Mouse (Mus musculus) CH12.LX (cell line): ENCODE data around the gene Trp63. TPM values are rescaled to one million over a fixed set of nuclear protein-coding genes. Genes with fewer than 3 reads are reported as not detected.

Source experiments
- DNase-seq: peaks from one replicate; pipeline ENCODE4 v3.0.0-alpha.2; 2013; ENCODE audit errors: extremely low read depth
- H3K27ac ChIP-seq: 2 replicates; pipeline ENCODE4 v1.5.1; 2012; ENCODE audit warnings: low read depth, mild to moderate bottlenecking, control low read depth, moderate library complexity; ENCODE audit not compliant: insufficient read depth
- H3K27me3 ChIP-seq: replicated peaks from 2 replicates; pipeline ENCODE3; 2012; ENCODE audit warnings: inconsistent platforms
- H3K36me3 ChIP-seq, 2 experiments: replicated peaks in 1 of 2; 2 replicates each; pipeline versions ENCODE3 to v1.6.1; 2012; ENCODE audit warnings: inconsistent platforms in 1 of 2, low read length in 1 of 2, mild to moderate bottlenecking in 1 of 2, mixed read lengths in 1 of 2, moderate library complexity in 1 of 2; ENCODE audit not compliant: control insufficient read depth in 1 of 2, insufficient read depth in 1 of 2
- H3K4me1 ChIP-seq, 2 experiments: 2 replicates each; pipeline ENCODE4 v1.6.1; 2012; ENCODE audit warnings: inconsistent platforms in 1 of 2, moderate library complexity in 1 of 2; ENCODE audit not compliant: insufficient read depth in 2 of 2, control insufficient read depth in 1 of 2
- H3K4me2 ChIP-seq: 2 replicates; pipeline ENCODE4 v1.6.1; 2012; ENCODE audit warnings: low read depth, mild to moderate bottlenecking, control low read depth; ENCODE audit not compliant: poor library complexity, insufficient read depth, severe bottlenecking
- H3K4me3 ChIP-seq, 3 experiments: fragments of 150-350 bp in 1 of 3; sonication (generic) in 1 of 3; replicated peaks in 1 of 3; 2 replicates each; pipeline versions ENCODE3 to v1.5.1; 2011 to 2012; ENCODE audit warnings: low read depth in 2 of 3, low read length in 2 of 3, mild to moderate bottlenecking in 2 of 3, moderate library complexity in 2 of 3, control low read depth in 1 of 3, improper control_type of control experiment in 1 of 3, inconsistent platforms in 1 of 3, mixed read lengths in 1 of 3; ENCODE audit not compliant: poor library complexity in 1 of 3
- H3K79me2 ChIP-seq: replicated peaks from 2 replicates; pipeline ENCODE4 v1.6.1; 2012; ENCODE audit warnings: mild to moderate bottlenecking, moderate library complexity; ENCODE audit not compliant: control insufficient read depth, poor library complexity, insufficient read depth, severe bottlenecking; ENCODE audit errors: extremely low read depth
- H3K9ac ChIP-seq: 2 replicates; pipeline ENCODE4 v1.6.1; 2012; ENCODE audit warnings: low read depth, mild to moderate bottlenecking, control low read depth, moderate library complexity; ENCODE audit not compliant: insufficient read depth
- H3K9me3 ChIP-seq: replicated peaks from 2 replicates; pipeline ENCODE3; 2012; ENCODE audit warnings: low read length, inconsistent platforms, mixed read lengths
- BHLHE40 ChIP-seq: IDR thresholded peaks from 2 replicates; pipeline ENCODE4 v1.6.1; 2011; ENCODE audit warnings: mild to moderate bottlenecking, low read depth, low read length, improper control_type of control experiment
- CHD1 ChIP-seq: IDR thresholded peaks from 2 replicates; pipeline ENCODE4 v1.6.1; 2012; ENCODE audit warnings: low read depth, low read length, improper control_type of control experiment, inconsistent platforms
- CHD2 ChIP-seq: IDR thresholded peaks from 2 replicates; pipeline ENCODE4 v1.6.1; 2011; ENCODE audit warnings: low read length, improper control_type of control experiment
- CTCF ChIP-seq, 2 experiments: IDR thresholded peaks in 1 of 2; conservative IDR thresholded peaks in 1 of 2; 2 replicates each; pipeline ENCODE4 v1.5.1; 2011 to 2012; ENCODE audit warnings: low read depth in 2 of 2, low read length in 2 of 2, improper control_type of control experiment in 1 of 2, inconsistent platforms in 1 of 2, mild to moderate bottlenecking in 1 of 2, moderate library complexity in 1 of 2
- E2F4 ChIP-seq: IDR thresholded peaks from 2 replicates; pipeline ENCODE4 v1.6.1; 2011; ENCODE audit warnings: low read depth, low read length, improper control_type of control experiment; ENCODE audit not compliant: insufficient replicate concordance
- ELF1 ChIP-seq: IDR thresholded peaks from 2 replicates; pipeline ENCODE4 v1.6.1; 2014; ENCODE audit warnings: low read depth, mild to moderate bottlenecking, inconsistent platforms, low read length, improper control_type of control experiment
- EP300 ChIP-seq: IDR thresholded peaks from 2 replicates; pipeline ENCODE4 v1.6.1; 2011; ENCODE audit warnings: low read length, improper control_type of control experiment
- ETS1 ChIP-seq: conservative IDR thresholded peaks from 2 replicates; pipeline ENCODE4 v1.6.1; 2012; ENCODE audit warnings: low read depth, mild to moderate bottlenecking, inconsistent platforms, low read length, improper control_type of control experiment, moderate library complexity
- GABPA ChIP-seq: IDR thresholded peaks from 2 replicates; pipeline ENCODE4 v1.6.1; 2012; ENCODE audit warnings: low read depth, low read length, improper control_type of control experiment, inconsistent platforms; ENCODE audit not compliant: insufficient replicate concordance
- HCFC1 ChIP-seq: IDR thresholded peaks from 2 replicates; pipeline ENCODE4 v1.6.1; 2012; ENCODE audit warnings: low read depth, mild to moderate bottlenecking, inconsistent platforms, low read length, improper control_type of control experiment
- IRF4 ChIP-seq: IDR thresholded peaks from 2 replicates; pipeline ENCODE4 v1.6.1; 2014; ENCODE audit warnings: low read depth, mild to moderate bottlenecking, inconsistent platforms, low read length, improper control_type of control experiment
- JUN ChIP-seq: IDR thresholded peaks from 2 replicates; pipeline ENCODE4 v1.6.1; 2011; ENCODE audit warnings: low read depth, mild to moderate bottlenecking, low read length, improper control_type of control experiment, moderate library complexity; ENCODE audit not compliant: insufficient read depth
- JUND ChIP-seq: conservative IDR thresholded peaks from 2 replicates; pipeline ENCODE4 v1.6.1; 2011; ENCODE audit warnings: low read depth, low read length, improper control_type of control experiment
- KAT2A ChIP-seq: IDR thresholded peaks from 2 replicates; pipeline ENCODE4 v1.6.1; 2012; ENCODE audit warnings: low read length, improper control_type of control experiment, inconsistent platforms; ENCODE audit not compliant: insufficient replicate concordance
- MAFK ChIP-seq: IDR thresholded peaks from 2 replicates; pipeline ENCODE4 v1.6.1; 2011; ENCODE audit warnings: low read length, improper control_type of control experiment; ENCODE audit not compliant: insufficient replicate concordance
- MAX ChIP-seq: IDR thresholded peaks from 2 replicates; pipeline ENCODE4 v1.6.1; 2011; ENCODE audit warnings: low read length, improper control_type of control experiment
- MAZ ChIP-seq: IDR thresholded peaks from 2 replicates; pipeline ENCODE4 v1.6.1; 2012; ENCODE audit warnings: low read depth, mild to moderate bottlenecking, inconsistent platforms, low read length, improper control_type of control experiment, moderate library complexity
- MEF2A ChIP-seq: IDR thresholded peaks from 2 replicates; pipeline ENCODE4 v1.6.1; 2014; ENCODE audit warnings: low read depth, mild to moderate bottlenecking, inconsistent platforms, low read length, improper control_type of control experiment, borderline replicate concordance
- MXI1 ChIP-seq: IDR thresholded peaks from 2 replicates; pipeline ENCODE4 v1.6.1; 2011; ENCODE audit warnings: mild to moderate bottlenecking, low read depth, low read length, improper control_type of control experiment
- MYC ChIP-seq: IDR thresholded peaks from 2 replicates; pipeline ENCODE4 v1.6.1; 2011; ENCODE audit warnings: low read depth, mild to moderate bottlenecking, improper control_type of control experiment, low read length
- NELFE ChIP-seq: IDR thresholded peaks from 2 replicates; pipeline ENCODE4 v1.6.1; 2011; ENCODE audit warnings: low read depth, low read length, improper control_type of control experiment
- NRF1 ChIP-seq: IDR thresholded peaks from 2 replicates; pipeline ENCODE4 v1.6.1; 2014; ENCODE audit warnings: low read depth, mild to moderate bottlenecking, inconsistent platforms, low read length, improper control_type of control experiment, moderate library complexity
- PAX5 ChIP-seq: IDR thresholded peaks from 2 replicates; pipeline ENCODE4 v1.6.1; 2012; ENCODE audit warnings: low read length, inconsistent platforms, mixed read lengths
- POLR2A ChIP-seq: IDR thresholded peaks from 2 replicates; pipeline ENCODE4 v1.6.1; 2011; ENCODE audit warnings: low read depth, mild to moderate bottlenecking, improper control_type of control experiment, low read length
- POLR2AphosphoS2 ChIP-seq: IDR thresholded peaks from 2 replicates; pipeline ENCODE4 v1.6.1; 2011; ENCODE audit warnings: low read depth, low read length, improper control_type of control experiment
- RAD21 ChIP-seq: IDR thresholded peaks from 2 replicates; pipeline ENCODE4 v1.6.1; 2011; ENCODE audit warnings: low read depth, mild to moderate bottlenecking, low read length, improper control_type of control experiment, moderate library complexity
- RCOR1 ChIP-seq: conservative IDR thresholded peaks from 2 replicates; pipeline ENCODE4 v1.6.1; 2012; ENCODE audit warnings: low read depth, mild to moderate bottlenecking, inconsistent platforms, low read length, improper control_type of control experiment
- SIN3A ChIP-seq: IDR thresholded peaks from 2 replicates; pipeline ENCODE4 v1.6.1; 2012; ENCODE audit warnings: low read length, improper control_type of control experiment, inconsistent platforms
- SMC3 ChIP-seq: IDR thresholded peaks from 2 replicates; pipeline ENCODE4 v1.6.1; 2011; ENCODE audit warnings: low read depth, low read length, improper control_type of control experiment
- TBP ChIP-seq: conservative IDR thresholded peaks from 2 replicates; pipeline ENCODE4 v1.6.1; 2011; ENCODE audit warnings: low read depth, low read length, improper control_type of control experiment
- TCF12 ChIP-seq: IDR thresholded peaks from 2 replicates; pipeline ENCODE4 v1.6.1; 2014; ENCODE audit warnings: low read depth, mild to moderate bottlenecking, inconsistent platforms, low read length, improper control_type of control experiment
- UBTF ChIP-seq: IDR thresholded peaks from 2 replicates; pipeline ENCODE4 v1.6.1; 2012; ENCODE audit warnings: low read depth, mild to moderate bottlenecking, inconsistent platforms, low read length, improper control_type of control experiment, moderate library complexity
- USF1 ChIP-seq: IDR thresholded peaks from 2 replicates; pipeline ENCODE4 v1.6.1; 2014; ENCODE audit warnings: low read depth, mild to moderate bottlenecking, inconsistent platforms, low read length, improper control_type of control experiment
- USF2 ChIP-seq: conservative IDR thresholded peaks from 2 replicates; pipeline ENCODE4 v1.6.1; 2011; ENCODE audit warnings: low read depth, low read length, improper control_type of control experiment
- ZC3H11A ChIP-seq: IDR thresholded peaks from 2 replicates; pipeline ENCODE4 v1.6.1; 2012; ENCODE audit warnings: low read depth, mild to moderate bottlenecking, inconsistent platforms, low read length, improper control_type of control experiment
- ZKSCAN1 ChIP-seq: IDR thresholded peaks from 2 replicates; pipeline ENCODE4 v1.6.1; 2012; ENCODE audit warnings: low read depth, inconsistent platforms, low read length, improper control_type of control experiment, borderline replicate concordance
- ZMIZ1 ChIP-seq: IDR thresholded peaks from 2 replicates; pipeline ENCODE4 v1.6.1; 2012; ENCODE audit warnings: low read depth, mild to moderate bottlenecking, inconsistent platforms, low read length, improper control_type of control experiment
- ZNF384 ChIP-seq: IDR thresholded peaks from 2 replicates; pipeline ENCODE4 v1.6.1; 2012; ENCODE audit warnings: low read depth, low read length, improper control_type of control experiment, inconsistent platforms
- dilution Hi-C: fragments of 300-500 bp; cut with MboI; formaldehyde crosslinking; loops from 2 replicates; pipeline ENCODE4 v1.14.3; 2020; ENCODE audit warnings: low sequenced_read_pairs; ENCODE audit not compliant: extremely low pct_unique_long_range_greater_than_20kb, extremely low pct_ligation_motif_present
- in situ Hi-C: fragments of 300-500 bp; cut with MboI; formaldehyde crosslinking; loops from 3 replicates; pipeline ENCODE4 v1.14.3; 2019; ENCODE audit warnings: low sequenced_read_pairs, low pct_ligation_motif_present, low pct_unique_long_range_greater_than_20kb, mixed read lengths
- polyA plus RNA-seq: library from polyadenylated mRNA; unstranded; fragments of >175 nt; gene quantifications from 2 replicates; pipeline ENCODE4 v1.2.1, GENCODE M21; 2012; ENCODE audit warnings: low read depth; ENCODE audit not compliant: insufficient read length
- total RNA-seq, 2 experiments: library from RNA; depleted of rRNA; stranded (reverse); fragments of 300-350 nt in 1 of 2; fragments of >200 nt in 1 of 2; gene quantifications; 2 replicates each; pipeline ENCODE4 v1.2.3; 2012 to 2014

The Trp63 gene
- total and polyA plus RNA-seq, 3 experiments = 10.5 to 28.0 (median 20.6) TPM

DNA sequence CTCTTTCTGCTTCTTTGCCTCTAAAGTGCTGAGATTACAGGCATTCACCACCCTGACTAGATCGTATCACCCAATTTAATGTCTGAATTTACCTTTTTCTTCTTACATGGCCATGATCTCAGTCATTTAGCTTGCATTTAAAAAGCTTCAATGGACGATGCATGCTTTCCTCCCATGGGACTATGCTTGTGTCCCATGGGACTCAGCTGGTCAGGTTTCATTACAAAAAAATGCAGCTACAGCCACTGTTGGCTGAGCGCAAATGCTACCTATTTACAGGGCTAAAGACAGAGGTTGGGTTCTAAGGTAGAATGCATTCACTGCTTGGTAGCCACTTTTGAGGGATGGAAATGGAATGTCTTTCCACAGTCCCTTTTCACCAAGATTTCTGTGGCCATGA lies 32.2 kb downstream of the Trp63 start:
- dilution Hi-C loops = no loop called here

DNA sequence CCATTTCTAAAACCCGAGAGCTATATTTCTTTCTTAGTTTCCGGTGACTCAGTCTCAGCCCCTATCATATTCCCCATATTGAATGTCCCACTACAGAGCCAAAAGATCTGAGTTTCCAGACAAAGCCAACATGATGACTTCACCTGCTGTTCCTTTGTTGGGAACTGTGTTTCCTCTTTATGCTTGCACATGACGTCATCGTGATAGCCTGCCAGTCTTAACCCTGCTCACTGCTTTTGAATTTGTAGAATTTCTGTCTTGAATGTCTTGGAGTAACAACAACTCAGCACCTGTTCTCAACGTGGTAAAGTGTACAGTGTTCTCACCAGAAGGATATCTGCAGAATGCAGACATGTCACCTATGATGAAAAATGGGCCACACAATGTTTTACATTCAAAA lies 39.6 kb downstream of the Trp63 start:
- dilution Hi-C loops (no loop called here), in situ Hi-C loops (no loop called here)
- Histone ChIP-seq H3K9ac (no peak overlapping the region), H3K36me3 (peaks cover 9 to 45% of the 10 kb centered on the region in 2 experiments), H3K4me3 (no peak overlapping the region), H3K4me2 (no peak overlapping the region), H3K79me2 (peaks cover 5% of the 10 kb centered on the region), H3K27ac (no peak overlapping the region), H3K4me1 (no peaks in the 10 kb centered on the region), H3K9me3 (no peaks in the 10 kb centered on the region), H3K27me3 (no peaks in the 10 kb centered on the region)
- no peak for DNase-seq
- TF ChIP-seq ETS1 = no peak
- TF ChIP-seq USF1 = no peak
- no peak for TF ChIP-seq IRF4
- no peak for TF ChIP-seq NELFE
- no peak for TF ChIP-seq JUN
- no peak for TF ChIP-seq ZC3H11A
- TF ChIP-seq TBP = no peak
- no peak for TF ChIP-seq HCFC1
- TF ChIP-seq CHD1 = no peak
- no peak for TF ChIP-seq RAD21
- TF ChIP-seq UBTF = no peak
- no peak for TF ChIP-seq GABPA
- TF ChIP-seq ELF1 = no peak
- no peak for TF ChIP-seq MAZ
- no peak for TF ChIP-seq PAX5
- no peak for TF ChIP-seq ZKSCAN1
- no peak for TF ChIP-seq CHD2
- no peak for TF ChIP-seq ZMIZ1

More for the DNA sequence above, 32.2 kb downstream of the Trp63 start:
- Histone ChIP-seq H3K9me3 (no peaks in the 10 kb centered on the region), H3K4me3 (no peak overlapping the region), H3K27ac (no peak overlapping the region), H3K4me1 (peaks cover 10 to 33% of the 10 kb centered on the region in 2 experiments), H3K27me3 (no peaks in the 10 kb centered on the region), H3K9ac (no peak overlapping the region), H3K79me2 (peaks cover 29% of the 10 kb centered on the region), H3K4me2 (peak overlapping the region; percentile 50), H3K36me3 (peaks cover 0 to 13% of the 10 kb centered on the region in 2 experiments)
- peak; percentile 61 for TF ChIP-seq IRF4
- no peak for TF ChIP-seq ZC3H11A
- peak; percentile 95 for TF ChIP-seq ZNF384
- no peak for TF ChIP-seq NRF1
- TF ChIP-seq MAX = no peak; the same call in 1 of the 2 replicates
- TF ChIP-seq KAT2A = peak; percentile 90
- no peak for TF ChIP-seq CTCF (conservative IDR thresholded peaks at IDR 0.05 in 1 of 2, IDR thresholded peaks at IDR 0.05 in 1 of 2; ENCODE audit: low read depth in 2 of 2, low read length in 2 of 2)
- TF ChIP-seq SIN3A = peak; percentile 65
- no peak for TF ChIP-seq UBTF
- TF ChIP-seq JUND = no peak
- TF ChIP-seq HCFC1 = no peak
- no peak for TF ChIP-seq CHD1
- TF ChIP-seq BHLHE40 = peak; percentile 51
- TF ChIP-seq E2F4 = no peak
- no peak for TF ChIP-seq JUN
- no peak for TF ChIP-seq ELF1
- peak; percentile 73 for TF ChIP-seq EP300
- no peak for TF ChIP-seq POLR2A
- TF ChIP-seq GABPA = no peak
- no peak for TF ChIP-seq NELFE
- no peak for TF ChIP-seq SMC3
- peak; percentile 33; the same call in 1 of the 2 replicates for TF ChIP-seq MXI1
- no peak for TF ChIP-seq ZKSCAN1
- 0 out of 2 replicates have a peak, but pooled peaks have one; percentile 19 for TF ChIP-seq ZMIZ1
- no peak for TF ChIP-seq RCOR1
- TF ChIP-seq MEF2A = no peak; the same call in 1 of the 2 replicates
- TF ChIP-seq POLR2AphosphoS2 = no peak
- TF ChIP-seq TBP = no peak
- no peak for TF ChIP-seq MAZ
- TF ChIP-seq MYC = 0 out of 2 replicates have a peak, but pooled peaks have one; percentile 15
- TF ChIP-seq USF1 = no peak
- TF ChIP-seq MAFK = no peak
- no peak for TF ChIP-seq PAX5
- no peak for TF ChIP-seq TCF12
- TF ChIP-seq RAD21 = no peak
- peak; percentile 82 for TF ChIP-seq ETS1
- 0 out of 2 replicates have a peak, but pooled peaks have one; percentile 28 for TF ChIP-seq CHD2
- no peak for TF ChIP-seq USF2
- in situ Hi-C loops = no loop called here
- DNase-seq = peak; percentile 63
